Mouse (Mus musculus) right cerebral cortex, adult 2 months (tissue): ENCODE measurements around the gene Map6.

Experiments used
- DNase-seq, 2 experiments: peaks; one replicate each; pipeline ENCODE4 v3.0.0; 2021 to 2022; ENCODE audit warnings: low spot score in 2 of 2

Gene Map6

DNA sequence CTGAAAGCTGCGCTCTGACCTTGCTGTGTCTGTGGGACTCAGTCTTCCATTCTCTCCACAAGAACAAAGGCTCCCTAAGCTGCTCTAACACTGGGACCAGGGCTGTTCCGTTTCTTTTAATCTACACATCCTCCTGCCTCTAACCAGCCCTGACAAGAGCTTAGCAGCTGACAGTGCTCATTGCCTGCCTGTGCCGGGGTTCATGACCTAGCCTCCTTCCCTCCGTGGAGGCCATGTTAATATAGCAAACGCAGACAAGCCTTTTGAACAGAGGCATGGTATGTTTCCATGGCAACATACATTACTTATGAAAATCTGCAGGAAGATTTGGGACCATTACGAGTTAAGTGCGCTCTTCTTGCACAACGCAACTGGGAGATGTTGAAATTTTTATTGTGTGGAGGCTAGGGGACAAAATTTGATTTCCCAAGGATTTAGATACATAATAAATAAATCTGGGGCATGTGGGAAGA is 45.5 kb downstream of the Map6 start:
- no peak for DNase-seq

- no peak for DNase-seq
These were observed 46.0 kb downstream of the Map6 start for GRCm38 (mm10) chr7:99313253-99313652.

- no peak for DNase-seq
These were observed 47.3 kb downstream of the Map6 start for GRCm38 (mm10) chr7:99314565-99314964.

GRCm38 (mm10) chr7:99316207-99316606 is 49.0 kb downstream of the Map6 start:
- DNase-seq = no peak

DNA sequence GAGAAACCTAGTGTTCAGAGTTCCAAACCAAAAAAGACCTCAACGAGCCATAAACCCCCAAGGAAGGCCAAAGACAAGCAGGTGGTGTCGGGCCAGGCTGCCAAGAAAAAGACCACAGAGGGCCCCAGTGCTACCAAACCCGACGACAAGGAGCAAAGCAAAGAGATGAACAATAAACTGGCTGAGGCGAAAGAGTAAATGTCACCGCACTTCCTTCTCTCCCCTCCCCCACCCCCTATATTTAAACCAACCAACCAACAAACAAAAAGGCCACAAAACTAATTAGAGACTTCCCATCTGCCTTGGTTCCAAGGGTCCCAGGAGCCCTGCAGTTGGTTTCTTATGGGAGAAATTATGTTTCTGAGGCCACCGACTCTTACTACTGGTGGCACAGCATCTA is 50.2 kb downstream of the Map6 start:
- DNase-seq = no peak

GRCm38 (mm10) chr7:99320524-99320923 is 53.3 kb downstream of the Map6 start:
- no peak for DNase-seq

DNA sequence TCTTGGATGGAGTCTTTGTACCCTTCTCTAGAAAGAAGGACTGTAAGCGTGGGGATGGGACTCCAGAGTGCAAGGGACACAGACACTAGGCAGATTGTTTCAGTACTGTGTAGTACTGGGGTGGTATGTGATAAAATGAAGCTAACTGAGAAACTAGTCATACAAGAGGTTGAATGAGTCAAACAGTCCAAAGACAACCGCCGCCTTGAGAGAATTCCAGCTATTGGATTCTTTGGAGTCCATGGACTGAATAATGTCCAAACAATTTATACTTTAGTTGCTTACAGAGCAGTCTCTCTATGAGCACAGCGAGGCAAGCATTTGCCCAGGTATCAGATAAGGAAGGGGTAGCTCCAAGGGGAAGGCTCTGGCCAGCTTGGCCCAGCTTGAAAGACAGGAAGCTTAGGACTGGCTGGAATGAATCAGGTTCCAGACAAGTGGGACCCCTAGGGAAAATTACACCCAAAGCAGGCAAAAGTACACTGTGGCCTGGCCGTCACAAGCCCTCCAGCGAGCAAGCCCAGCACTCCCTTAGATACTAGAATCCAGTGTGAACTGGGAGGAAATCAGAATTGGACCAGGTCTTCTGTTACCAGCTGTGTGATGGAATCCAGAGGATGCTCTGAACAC is 55.6 kb downstream of the Map6 start:
- DNase-seq = no peak

DNA sequence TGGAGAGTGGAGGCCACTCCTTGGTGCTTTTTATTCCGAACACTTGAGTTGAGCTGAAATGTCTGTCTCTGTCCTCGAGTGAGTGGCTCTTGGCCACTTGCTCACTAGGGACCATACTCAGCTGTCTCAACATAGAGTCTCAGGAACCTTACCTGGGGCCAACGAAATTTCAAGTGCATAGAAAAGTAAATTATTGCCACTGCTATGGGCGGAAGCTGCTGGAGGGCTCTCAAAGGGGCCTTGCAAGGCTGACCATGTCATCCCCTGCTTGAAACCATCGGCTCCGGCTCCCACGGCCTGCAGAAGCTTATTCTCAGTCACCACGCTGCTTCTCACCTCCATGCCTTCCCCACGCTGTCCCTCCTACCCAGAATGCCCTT is 56.1 kb downstream of the Map6 start:
- DNase-seq = no peak

- no peak for DNase-seq
These were observed 57.6 kb downstream of the Map6 start for GRCm38 (mm10) chr7:99324810-99325209.

DNA sequence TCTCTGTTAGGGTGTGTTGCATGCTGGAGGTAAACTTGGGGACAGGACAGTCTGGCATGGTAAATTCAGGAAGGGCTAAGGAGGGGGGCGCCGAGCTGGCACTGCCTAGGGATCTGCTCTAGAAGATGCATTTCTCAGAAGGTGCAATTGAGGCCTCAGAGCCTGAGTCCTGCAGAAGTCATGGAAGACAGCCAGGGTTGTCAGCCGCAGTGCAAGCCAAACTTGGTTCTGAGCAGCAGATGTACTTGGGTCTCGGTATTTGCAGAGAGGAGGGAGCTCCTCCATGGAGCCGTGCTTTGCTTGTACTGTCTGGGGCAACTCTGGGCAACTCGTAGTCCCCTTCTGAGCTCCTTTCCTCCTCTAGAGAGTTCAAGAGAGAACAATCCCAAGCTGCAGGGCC is 58.9 kb downstream of the Map6 start:
- DNase-seq = no peak

GRCm38 (mm10) chr7:99328847-99329246 is 61.6 kb downstream of the Map6 start:
- DNase-seq = no peak

DNA sequence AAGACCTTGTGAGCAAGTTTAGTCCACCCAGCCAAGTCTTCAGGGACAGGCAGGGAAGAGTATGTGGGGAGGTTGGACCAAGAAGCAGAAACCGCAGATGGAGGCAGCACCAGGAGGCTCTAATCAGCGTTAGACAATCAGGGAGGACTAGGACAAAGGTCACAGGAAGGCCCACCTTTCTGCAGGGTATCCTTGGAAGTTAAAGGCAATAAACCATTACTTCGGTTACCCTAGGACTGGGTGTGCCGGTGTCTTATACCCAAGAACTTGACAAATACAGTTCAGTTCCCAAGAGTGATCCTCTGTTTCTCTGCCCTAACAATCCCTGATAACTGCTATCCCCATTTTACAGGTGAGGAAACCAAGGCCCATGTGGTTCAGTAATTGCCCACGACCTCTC is 62.8 kb downstream of the Map6 start:
- no peak for DNase-seq

GRCm38 (mm10) chr7:99332774-99333480 is 65.7 kb downstream of the Map6 start:
- peak; percentile 70 to 74 for DNase-seq

- DNase-seq = no peak
These were observed 73.5 kb downstream of the Map6 start for GRCm38 (mm10) chr7:99340736-99341135.

DNA sequence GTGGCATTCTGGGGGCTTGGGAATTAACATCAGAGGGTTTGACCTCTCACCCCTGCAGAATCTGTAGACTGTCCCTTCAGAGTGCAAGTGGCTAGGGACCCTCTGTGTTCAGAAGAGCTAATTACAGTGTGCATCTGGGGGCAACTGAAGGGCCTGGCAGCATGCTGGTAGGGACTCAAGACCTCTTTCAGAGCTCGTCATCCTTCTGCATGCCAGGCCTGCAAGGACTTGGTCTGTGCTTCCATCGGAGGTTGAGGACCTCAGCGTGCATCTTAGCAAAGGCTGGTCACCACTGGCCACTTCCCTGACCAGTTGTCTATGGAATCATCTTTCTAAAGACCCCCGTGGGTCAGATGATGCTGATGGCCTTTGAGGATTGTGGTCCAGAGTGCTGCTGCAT is 76.3 kb downstream of the Map6 start:
- DNase-seq = no peak

DNA sequence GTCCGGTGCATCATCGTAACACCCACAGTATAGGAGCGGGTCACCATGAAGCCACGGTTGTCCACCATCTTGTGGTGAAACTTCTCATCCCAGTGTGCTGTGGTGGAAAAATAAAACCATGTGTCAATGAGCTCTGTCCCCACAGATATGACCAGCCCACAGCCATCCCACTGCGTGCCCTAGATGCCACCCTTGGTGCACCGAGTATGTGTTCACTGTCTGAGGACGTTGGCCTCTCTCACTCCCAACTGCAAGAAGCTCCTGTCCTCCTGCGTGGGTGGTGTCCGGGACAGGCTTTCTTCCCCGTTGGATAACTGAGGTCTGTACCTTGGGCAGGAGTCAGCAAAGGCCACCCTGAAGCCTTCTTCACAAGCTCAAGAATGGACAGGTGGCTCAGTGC is 80.0 kb downstream of the Map6 start:
- no peak for DNase-seq

GRCm38 (mm10) chr7:99348883-99349282 is 81.6 kb downstream of the Map6 start:
- no peak for DNase-seq

DNA sequence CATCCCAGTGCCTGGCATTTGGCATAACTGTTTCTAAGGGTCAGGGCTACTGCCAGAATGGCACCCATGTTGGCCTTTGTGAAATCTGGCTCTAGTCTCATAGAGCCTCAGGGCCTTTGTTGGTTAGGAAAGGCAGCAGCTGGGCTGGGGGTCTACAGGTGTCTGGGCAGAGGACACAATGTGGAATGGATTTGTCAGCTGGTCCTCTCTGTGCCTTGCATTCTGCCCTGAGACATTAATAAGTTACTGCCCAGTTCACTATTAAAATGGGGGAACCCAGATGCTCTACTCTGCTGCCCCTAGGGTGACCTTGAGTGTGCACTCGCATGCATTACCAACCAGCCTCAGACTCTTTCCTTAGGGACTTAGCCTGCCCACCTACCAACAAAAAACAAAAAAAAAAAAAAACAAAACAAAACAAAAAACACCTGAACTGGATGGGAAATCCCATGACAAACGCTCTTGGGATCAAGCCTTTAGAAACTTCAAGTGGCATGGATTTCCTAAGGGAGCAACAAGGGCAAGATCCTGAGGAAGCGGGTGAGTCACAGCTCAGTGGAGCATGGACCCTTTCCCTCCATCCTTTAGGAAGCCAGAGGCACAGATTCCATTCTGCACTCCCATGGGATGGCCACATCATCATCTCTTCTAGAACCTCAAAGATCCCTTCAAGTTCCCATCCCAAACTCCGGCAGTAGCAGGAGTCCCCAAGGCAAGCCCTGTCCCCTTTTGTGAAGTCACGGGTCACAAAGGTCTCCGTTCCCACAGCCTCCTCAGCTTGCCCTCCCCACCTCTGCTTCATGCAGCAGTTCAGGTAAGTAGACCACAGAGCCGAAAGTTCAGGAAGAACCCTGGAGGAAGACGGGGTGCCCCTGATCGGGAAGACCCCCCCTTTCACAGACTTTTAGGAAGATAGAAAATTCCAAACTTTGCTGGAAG is 82.8 kb downstream of the Map6 start:
- DNase-seq = no peak

- DNase-seq = no peak
These were observed 84.0 kb downstream of the Map6 start for GRCm38 (mm10) chr7:99351104-99351801.

DNA sequence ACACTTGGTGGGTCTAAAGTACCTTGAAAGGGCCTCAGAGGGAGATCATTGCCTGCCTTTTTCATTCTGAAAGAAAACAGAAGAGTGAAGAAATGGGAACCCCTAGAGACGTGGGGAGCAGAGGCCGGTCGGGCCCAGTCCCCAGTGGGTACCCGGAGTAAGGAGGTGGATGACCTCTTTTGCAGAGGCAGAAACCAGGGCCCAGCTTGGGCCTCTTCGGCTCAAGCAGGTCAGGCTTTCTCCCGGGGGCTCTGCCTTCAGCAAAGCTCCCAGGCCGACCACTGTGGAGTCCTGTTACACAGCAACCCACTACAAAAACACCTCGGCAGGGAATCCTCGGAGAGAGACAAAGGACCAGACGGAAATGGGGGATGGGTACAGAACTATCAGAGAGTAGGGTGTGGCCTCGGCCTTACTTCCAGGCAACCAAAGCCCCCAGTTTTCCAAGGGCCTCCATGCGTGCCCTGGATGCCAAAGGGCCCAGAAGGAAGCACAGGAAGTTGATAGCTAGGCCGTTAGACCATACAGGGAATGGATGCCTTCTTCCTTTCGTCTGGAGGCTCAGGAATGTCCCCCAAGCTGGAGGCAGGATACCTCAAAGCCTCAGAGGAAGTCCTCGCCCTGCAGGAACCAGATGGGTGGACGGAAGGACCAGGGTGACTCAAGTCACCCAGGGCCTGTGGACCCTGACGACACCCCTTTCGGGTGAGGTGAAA is 84.7 kb downstream of the Map6 start:
- no peak for DNase-seq
